Mouse (Mus musculus): ENCODE data around the gene Apbb1ip. TPM values are rescaled to one million over a fixed set of nuclear protein-coding genes. Genes with fewer than 3 reads are reported as not detected.

The Apbb1ip gene
- polyA plus RNA-seq, 1 experiment from 2014 or later: 1.2 TPM

GRCm38 (mm10) chr2:22744121-22744761, 29.7 kb upstream of the Apbb1ip start:
- Histone ChIP-seq H3K9ac (ENCODE audit: low read depth, low read length) (no peak overlapping the region), H3K4me1 (replicated peaks; ENCODE audit: control insufficient read depth, insufficient read depth, low read length) (no peaks in the 10 kb centered on the region), H3K27me3 (replicated peaks; ENCODE audit: control insufficient read depth, insufficient read depth, low read length) (no peaks in the 10 kb centered on the region), H3K4me2 (replicated peaks; ENCODE audit: low read depth) (no peak overlapping the region), H3K27ac (ENCODE audit: low read depth, low read length) (no peak overlapping the region), H3K4me3 (ENCODE audit: low read depth, low read length) (no peak overlapping the region), H3K9me3 (ENCODE audit: control insufficient read depth) (no peaks in the 10 kb centered on the region), H3K36me3 (ENCODE audit: control insufficient read depth, insufficient read depth) (no peaks in the 10 kb centered on the region)
- ATAC-seq: no peak
- WGBS: under 1% methylated on average over 22 of the region's 38 CpGs
- no peak for TF ChIP-seq CTCF (IDR thresholded peaks at IDR 0.05; ENCODE audit: low read depth)

GRCm38 (mm10) chr2:22744876-22745275, 29.0 kb upstream of the Apbb1ip start:
- Histone ChIP-seq H3K4me3 (ENCODE audit: low read depth, low read length) (no peak overlapping the region), H3K27ac (ENCODE audit: low read depth, low read length) (no peak overlapping the region), H3K4me1 (replicated peaks; ENCODE audit: control insufficient read depth, insufficient read depth, low read length) (no peaks in the 10 kb centered on the region), H3K4me2 (replicated peaks; ENCODE audit: low read depth) (no peak overlapping the region), H3K9ac (ENCODE audit: low read depth, low read length) (no peak overlapping the region), H3K9me3 (ENCODE audit: control insufficient read depth) (no peaks in the 10 kb centered on the region), H3K27me3 (replicated peaks; ENCODE audit: control insufficient read depth, insufficient read depth, low read length) (no peaks in the 10 kb centered on the region), H3K36me3 (ENCODE audit: control insufficient read depth, insufficient read depth) (no peaks in the 10 kb centered on the region)
- TF ChIP-seq CTCF (IDR thresholded peaks at IDR 0.05; ENCODE audit: low read depth): no peak
- 8% methylated on average over 19 of the region's 19 CpGs for WGBS
- no peak for ATAC-seq

- Histone ChIP-seq H3K36me3 (ENCODE audit: control insufficient read depth, insufficient read depth) (no peaks in the 10 kb centered on the region), H3K4me2 (replicated peaks; ENCODE audit: low read depth) (no peak overlapping the region), H3K4me3 (ENCODE audit: low read depth, low read length) (no peak overlapping the region), H3K4me1 (replicated peaks; ENCODE audit: control insufficient read depth, insufficient read depth, low read length) (no peaks in the 10 kb centered on the region), H3K9ac (ENCODE audit: low read depth, low read length) (no peak overlapping the region), H3K9me3 (ENCODE audit: control insufficient read depth) (no peaks in the 10 kb centered on the region), H3K27me3 (replicated peaks; ENCODE audit: control insufficient read depth, insufficient read depth, low read length) (no peaks in the 10 kb centered on the region), H3K27ac (ENCODE audit: low read depth, low read length) (no peak overlapping the region)
- no peak for TF ChIP-seq CTCF (IDR thresholded peaks at IDR 0.05; ENCODE audit: low read depth)
- ATAC-seq: no peak
Observed at GRCm38 (mm10) chr2:22746785-22747184, 27.1 kb upstream of the Apbb1ip start.

- no peak overlapping the region for H3K9ac ChIP-seq (ENCODE audit: low read depth, low read length)
- no peak overlapping the region for H3K27ac ChIP-seq (ENCODE audit: low read depth, low read length)
- H3K27me3 ChIP-seq (replicated peaks; ENCODE audit: control insufficient read depth, insufficient read depth, low read length): no peaks in the 10 kb centered on the region
- ATAC-seq: no peak
- no peak overlapping the region for H3K4me3 ChIP-seq (ENCODE audit: low read depth, low read length)
- no peak overlapping the region for H3K4me2 ChIP-seq (replicated peaks; ENCODE audit: low read depth)
- H3K9me3 ChIP-seq (ENCODE audit: control insufficient read depth): no peaks in the 10 kb centered on the region
- TF ChIP-seq CTCF (IDR thresholded peaks at IDR 0.05; ENCODE audit: low read depth): no peak
- H3K4me1 ChIP-seq (replicated peaks; ENCODE audit: control insufficient read depth, insufficient read depth, low read length): no peaks in the 10 kb centered on the region
- H3K36me3 ChIP-seq (ENCODE audit: control insufficient read depth, insufficient read depth): no peaks in the 10 kb centered on the region
Observed at GRCm38 (mm10) chr2:22747941-22748340, 26.0 kb upstream of the Apbb1ip start.

- no peak overlapping the region for H3K27ac ChIP-seq (ENCODE audit: low read depth, low read length)
- H3K36me3 ChIP-seq (ENCODE audit: control insufficient read depth, insufficient read depth): no peaks in the 10 kb centered on the region
- no peak for ATAC-seq
- 83% methylated on average over 3 of the region's 3 CpGs for WGBS
- H3K4me1 ChIP-seq (replicated peaks; ENCODE audit: control insufficient read depth, insufficient read depth, low read length): 0 out of 2 replicates have a peak, but pooled peaks cover 4% of the 10 kb centered on the region
- no peak overlapping the region for H3K4me3 ChIP-seq (ENCODE audit: low read depth, low read length)
- H3K9ac ChIP-seq (ENCODE audit: low read depth, low read length): no peak overlapping the region
- no peak overlapping the region for H3K4me2 ChIP-seq (replicated peaks; ENCODE audit: low read depth)
- TF ChIP-seq CTCF (IDR thresholded peaks at IDR 0.05; ENCODE audit: low read depth): no peak
- no peaks in the 10 kb centered on the region for H3K27me3 ChIP-seq (replicated peaks; ENCODE audit: control insufficient read depth, insufficient read depth, low read length)
- H3K9me3 ChIP-seq (ENCODE audit: control insufficient read depth): no peaks in the 10 kb centered on the region
Observed at GRCm38 (mm10) chr2:22749761-22750160, 24.1 kb upstream of the Apbb1ip start.

- no peak for TF ChIP-seq CTCF (IDR thresholded peaks at IDR 0.05; ENCODE audit: low read depth)
- no peaks in the 10 kb centered on the region for H3K9me3 ChIP-seq (ENCODE audit: control insufficient read depth)
- 0 out of 2 replicates have a peak, but pooled peaks cover 4% of the 10 kb centered on the region for H3K4me1 ChIP-seq (replicated peaks; ENCODE audit: control insufficient read depth, insufficient read depth, low read length)
- ATAC-seq: no peak
- no peak overlapping the region for H3K4me2 ChIP-seq (replicated peaks; ENCODE audit: low read depth)
- no peaks in the 10 kb centered on the region for H3K27me3 ChIP-seq (replicated peaks; ENCODE audit: control insufficient read depth, insufficient read depth, low read length)
- H3K36me3 ChIP-seq (ENCODE audit: control insufficient read depth, insufficient read depth): no peaks in the 10 kb centered on the region
- 74% methylated on average over 4 of the region's 4 CpGs for WGBS
- no peak overlapping the region for H3K9ac ChIP-seq (ENCODE audit: low read depth, low read length)
- no peak overlapping the region for H3K27ac ChIP-seq (ENCODE audit: low read depth, low read length)
- H3K4me3 ChIP-seq (ENCODE audit: low read depth, low read length): no peak overlapping the region
Observed at GRCm38 (mm10) chr2:22752492-22752891, 21.4 kb upstream of the Apbb1ip start.

Data from intestine, postnatal 0 days (tissue).